Mouse (Mus musculus): ENCODE measurements around the gene Uchl4.
"Not testable (repeated sequence)": the region's sequence is repeated elsewhere in the genome, so short reads cannot be mapped to it uniquely, and the experiment has no call there.

GRCm38 (mm10) chr9:64268836-64269235 lies 33.8 kb downstream of the Uchl4 start:
- not testable (repeated sequence) for TF ChIP-seq POLR2A (IDR thresholded peaks at IDR 0.05; ENCODE audit: control insufficient read depth, extremely low read depth, insufficient read depth, low read length, poor library complexity); CTCF (IDR thresholded peaks at IDR 0.05; ENCODE audit: borderline replicate concordance, control insufficient read depth, extremely low read depth, insufficient read depth, low read length, poor library complexity)

Data from thymus, adult 2 months (tissue).